Mouse (Mus musculus): ENCODE measurements around the gene Etnk2.

The Etnk2 gene

GRCm38 (mm10) chr1:133382552-133383155 lies 19.3 kb downstream of the Etnk2 start:
- no peak for ATAC-seq (ENCODE audit: low TSS enrichment)

- no peak for ATAC-seq (ENCODE audit: low TSS enrichment)
Observed at GRCm38 (mm10) chr1:133383157-133383783, 19.9 kb downstream of the Etnk2 start.

GRCm38 (mm10) chr1:133385506-133385905 lies 22.1 kb downstream of the Etnk2 start:
- ATAC-seq (ENCODE audit: low TSS enrichment) = peak; percentile 48; the same call in 1 of the 2 replicates

GRCm38 (mm10) chr1:133386209-133386608 lies 22.8 kb downstream of the Etnk2 start:
- no peak for ATAC-seq (ENCODE audit: low TSS enrichment)

- peak; percentile 66 for ATAC-seq (ENCODE audit: low TSS enrichment)
Observed at GRCm38 (mm10) chr1:133387539-133388268, 24.3 kb downstream of the Etnk2 start.

- peak; percentile 74 for ATAC-seq (ENCODE audit: low TSS enrichment)
Observed at GRCm38 (mm10) chr1:133394702-133395101, 31.3 kb downstream of the Etnk2 start.

- no peak for ATAC-seq (ENCODE audit: low TSS enrichment)
Observed at GRCm38 (mm10) chr1:133396693-133397092, 33.3 kb downstream of the Etnk2 start.

GRCm38 (mm10) chr1:133397094-133397482 lies 33.7 kb downstream of the Etnk2 start:
- no peak for ATAC-seq (ENCODE audit: low TSS enrichment)

GRCm38 (mm10) chr1:133397483-133398237 lies 34.3 kb downstream of the Etnk2 start:
- ATAC-seq (ENCODE audit: low TSS enrichment) = 0 out of 2 replicates have a peak, but pooled peaks have one; percentile 27

- no peak for ATAC-seq (ENCODE audit: low TSS enrichment)
Observed at GRCm38 (mm10) chr1:133400014-133400725, 36.8 kb downstream of the Etnk2 start.

GRCm38 (mm10) chr1:133404005-133404404 lies 40.6 kb downstream of the Etnk2 start:
- ATAC-seq (ENCODE audit: low TSS enrichment) = no peak

GRCm38 (mm10) chr1:133406614-133407013 lies 43.2 kb downstream of the Etnk2 start:
- ATAC-seq (ENCODE audit: low TSS enrichment) = no peak

GRCm38 (mm10) chr1:133407436-133407835 lies 44.1 kb downstream of the Etnk2 start:
- ATAC-seq (ENCODE audit: low TSS enrichment) = no peak

- ATAC-seq (ENCODE audit: low TSS enrichment) = no peak
Observed at GRCm38 (mm10) chr1:133408321-133408720, 44.9 kb downstream of the Etnk2 start.

GRCm38 (mm10) chr1:133408880-133409516 lies 45.6 kb downstream of the Etnk2 start:
- no peak for ATAC-seq (ENCODE audit: low TSS enrichment)

GRCm38 (mm10) chr1:133409786-133410185 lies 46.4 kb downstream of the Etnk2 start:
- no peak for ATAC-seq (ENCODE audit: low TSS enrichment)

GRCm38 (mm10) chr1:133411506-133412147 lies 48.3 kb downstream of the Etnk2 start:
- no peak for ATAC-seq (ENCODE audit: low TSS enrichment)

- ATAC-seq (ENCODE audit: low TSS enrichment) = no peak
Observed at GRCm38 (mm10) chr1:133412941-133413340, 49.6 kb downstream of the Etnk2 start.

GRCm38 (mm10) chr1:133415086-133415485 lies 51.7 kb downstream of the Etnk2 start:
- ATAC-seq (ENCODE audit: low TSS enrichment) = no peak

GRCm38 (mm10) chr1:133415505-133415904 lies 52.1 kb downstream of the Etnk2 start:
- no peak for ATAC-seq (ENCODE audit: low TSS enrichment)

- no peak for ATAC-seq (ENCODE audit: low TSS enrichment)
Observed at GRCm38 (mm10) chr1:133416472-133416871, 53.1 kb downstream of the Etnk2 start.

Measured in frontal cortex, adult (tissue).